ENCODE assay signal across 26 mouse cellular contexts in the genomic region with DNA sequence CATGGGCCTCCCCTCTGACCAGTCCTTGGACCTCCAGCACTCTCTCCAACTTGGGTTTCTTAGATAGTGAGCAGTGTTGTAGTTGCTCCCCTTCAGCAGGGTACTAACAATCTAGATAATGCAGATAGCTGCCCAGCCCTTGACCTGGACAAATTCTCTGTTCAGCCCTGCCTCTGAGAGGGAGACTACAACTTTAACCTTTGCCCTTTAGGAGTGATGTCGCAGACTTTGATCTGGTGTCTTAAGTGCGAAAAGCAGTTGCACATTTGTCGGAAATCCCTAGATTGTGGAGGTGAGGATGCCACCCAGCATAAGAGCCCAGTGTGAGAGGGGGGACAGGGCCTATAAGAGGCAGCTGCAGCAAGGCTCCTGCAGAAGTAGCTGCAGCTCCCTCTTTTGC. TPM values are rescaled to one million over a fixed set of nuclear protein-coding genes. Genes with fewer than 3 reads are reported as not detected.
DNase-seq lines count a peak whose midpoint lies in the region; ATAC-seq and TF ChIP-seq lines count a peak whose summit lies in the region.
"Had no signal": no experiment of that assay in that cellular context is flagged by ENCODE, and none has a peak within 500 bp of the region (broad histone marks: within the 10 kb centered on the region; RNA-seq: fewer than 3 reads in every experiment).

No protein-coding gene starts in this region.

- WGBS in hindbrain, embryonic 12.5 days, result 83% methylated on average over 3 of the region's 3 CpGs
- WGBS in hindbrain, embryonic 16.5 days, result 90% methylated on average over 3 of the region's 3 CpGs
- 81% methylated on average over 3 of the region's 3 CpGs for WGBS in midbrain, embryonic 13.5 days
- WGBS in midbrain, embryonic 15.5 days, result 85% methylated on average over 3 of the region's 3 CpGs

- DNase-seq in left cerebral cortex, adult 2 months (ENCODE audit: extremely low spot score in 1 of 2, low spot score in 2 of 2), result no peak
- DNase-seq: adrenal gland, adult 2 months; adrenal gland, postnatal 10 days; adrenal gland, postnatal 25 days; cerebellum, adult 11 months; cerebellum, adult 18-20 months; cerebellum, adult 8-10 months; cerebellum, postnatal 14 days; cerebellum, postnatal 36 days; embryo, embryonic 11 days had no signal

- peaks cover 12% of the 10 kb centered on the region for H3K4me1 ChIP-seq in hindbrain, embryonic 12.5 days
- H3K4me1 ChIP-seq in hindbrain, embryonic 16.5 days (ENCODE audit: control insufficient read depth, insufficient read depth, low read depth, low read length), result peaks cover 3% of the 10 kb centered on the region; the same call in 1 of the 2 replicates
- peaks cover 10% of the 10 kb centered on the region; the same call in 1 of the 2 replicates for H3K4me1 ChIP-seq in midbrain, embryonic 13.5 days (replicated peaks)
- H3K4me1 ChIP-seq in midbrain, embryonic 15.5 days, result peaks cover 9% of the 10 kb centered on the region

- no peak for ATAC-seq in hindbrain, embryonic 12.5 days (ENCODE audit: low FRiP score)
- no peak for ATAC-seq in hindbrain, embryonic 16.5 days
- no peak for ATAC-seq in midbrain, embryonic 13.5 days
- ATAC-seq in midbrain, embryonic 15.5 days (replicated peaks), result no peak
- ATAC-seq: forebrain, embryonic 14.5 days; forebrain, embryonic 16.5 days had no signal

- peaks cover 33% of the 10 kb centered on the region for H3K27me3 ChIP-seq in hindbrain, embryonic 12.5 days
- no peaks in the 10 kb centered on the region for H3K27me3 ChIP-seq in hindbrain, embryonic 16.5 days (replicated peaks; ENCODE audit: control insufficient read depth, insufficient read depth, low read length)
- H3K27me3 ChIP-seq in midbrain, embryonic 13.5 days, result peaks cover 25% of the 10 kb centered on the region
- no peaks in the 10 kb centered on the region; the same call in 1 of the 2 replicates for H3K27me3 ChIP-seq in midbrain, embryonic 15.5 days (replicated peaks)
- H3K27me3 ChIP-seq: embryonic facial prominence, embryonic 15.5 days had no signal

- no peaks in the 10 kb centered on the region for H3K9me3 ChIP-seq in hindbrain, embryonic 12.5 days (replicated peaks)
- no peaks in the 10 kb centered on the region for H3K9me3 ChIP-seq in hindbrain, embryonic 16.5 days (ENCODE audit: control insufficient read depth, low read length)
- no peaks in the 10 kb centered on the region for H3K9me3 ChIP-seq in midbrain, embryonic 13.5 days
- H3K9me3 ChIP-seq in midbrain, embryonic 15.5 days, result no peaks in the 10 kb centered on the region
- H3K9me3 ChIP-seq: embryonic facial prominence, embryonic 13.5 days; embryonic facial prominence, embryonic 15.5 days; forebrain, embryonic 10.5 days; forebrain, embryonic 12.5 days had no signal

- intact Hi-C loops in left cerebral cortex, adult 2 months (cut with DNase I), result no loop called here

- TF ChIP-seq CTCF in left cerebral cortex, adult 2 months (IDR thresholded peaks at IDR 0.05), result no peak

- no peak overlapping the region for H3K4me3 ChIP-seq in hindbrain, embryonic 12.5 days
- H3K4me3 ChIP-seq in hindbrain, embryonic 16.5 days (ENCODE audit: low read length), result no peak overlapping the region
- H3K4me3 ChIP-seq in midbrain, embryonic 13.5 days (replicated peaks), result no peak overlapping the region
- H3K4me3 ChIP-seq in midbrain, embryonic 15.5 days, result no peak overlapping the region
- H3K4me3 ChIP-seq in left cerebral cortex, adult 2 months, result no peak overlapping the region
- H3K4me3 ChIP-seq: embryonic facial prominence, embryonic 13.5 days; embryonic facial prominence, embryonic 15.5 days; erythroblast, embryonic 14.5 days; forebrain, embryonic 10.5 days; forebrain, embryonic 12.5 days had no signal

- no peak overlapping the region for H3K4me2 ChIP-seq in hindbrain, embryonic 12.5 days (replicated peaks)
- no peak overlapping the region for H3K4me2 ChIP-seq in hindbrain, embryonic 16.5 days (ENCODE audit: low read length)
- H3K4me2 ChIP-seq in midbrain, embryonic 13.5 days (replicated peaks), result no peak overlapping the region
- no peak overlapping the region for H3K4me2 ChIP-seq in midbrain, embryonic 15.5 days
- H3K4me2 ChIP-seq: embryonic facial prominence, embryonic 13.5 days; embryonic facial prominence, embryonic 15.5 days; forebrain, embryonic 12.5 days had no signal

- H3K9ac ChIP-seq in hindbrain, embryonic 12.5 days, result 0 out of 2 replicates have a peak overlapping the region, but pooled peaks have one; percentile 2
- no peak overlapping the region for H3K9ac ChIP-seq in hindbrain, embryonic 16.5 days (ENCODE audit: low read depth, low read length)
- 0 out of 2 replicates have a peak overlapping the region, but pooled peaks have one; percentile 19 for H3K9ac ChIP-seq in midbrain, embryonic 13.5 days (replicated peaks)
- no peak overlapping the region for H3K9ac ChIP-seq in midbrain, embryonic 15.5 days
- H3K9ac ChIP-seq: embryonic facial prominence, embryonic 13.5 days; embryonic facial prominence, embryonic 15.5 days; forebrain, embryonic 12.5 days had no signal

- no peak overlapping the region for H3K27ac ChIP-seq in hindbrain, embryonic 12.5 days
- H3K27ac ChIP-seq in hindbrain, embryonic 16.5 days (ENCODE audit: low read depth, low read length), result no peak overlapping the region
- H3K27ac ChIP-seq in midbrain, embryonic 13.5 days, result no peak overlapping the region
- no peak overlapping the region for H3K27ac ChIP-seq in midbrain, embryonic 15.5 days
- no peak overlapping the region for H3K27ac ChIP-seq in left cerebral cortex, adult 2 months
- H3K27ac ChIP-seq: embryonic facial prominence, embryonic 13.5 days; embryonic facial prominence, embryonic 15.5 days; forebrain, embryonic 10.5 days; forebrain, embryonic 12.5 days had no signal

- H3K36me3 ChIP-seq in hindbrain, embryonic 12.5 days, result no peaks in the 10 kb centered on the region
- no peaks in the 10 kb centered on the region for H3K36me3 ChIP-seq in hindbrain, embryonic 16.5 days (ENCODE audit: control insufficient read depth, insufficient read depth, low read length)
- no peaks in the 10 kb centered on the region for H3K36me3 ChIP-seq in midbrain, embryonic 13.5 days
- no peaks in the 10 kb centered on the region for H3K36me3 ChIP-seq in midbrain, embryonic 15.5 days (replicated peaks)
- H3K36me3 ChIP-seq: embryonic facial prominence, embryonic 13.5 days; embryonic facial prominence, embryonic 15.5 days; forebrain, embryonic 10.5 days; forebrain, embryonic 12.5 days had no signal

RNA-seq across cellular contexts. Expression of gene Rasip1, which starts 2.6 kb away (rescaled TPM):
- 15.6 and 16.2 TPM in 2 replicates for polyA plus RNA-seq in hindbrain, embryonic 12.5 days (2016; fragmentation: Nextera tagmentation; extraction: Ambion mirVana)
- 16.7 and 17.5 TPM in 2 replicates for polyA plus RNA-seq in hindbrain, embryonic 16.5 days (2015; fragmentation: Nextera tagmentation; extraction: Ambion mirVana)
- 7.5 and 9.4 TPM in 2 replicates for polyA plus RNA-seq in midbrain, embryonic 13.5 days (2015; fragmentation: Nextera tagmentation; extraction: Ambion mirVana)
- 21.8 and 23.1 TPM in 2 replicates for polyA plus RNA-seq in midbrain, embryonic 15.5 days (2015; fragmentation: Nextera tagmentation; extraction: Ambion mirVana)
- 1 to 10 TPM; 6.1 to 8.0 TPM for total RNA-seq in left cerebral cortex, adult 2 months (2021)
- total RNA-seq: common myeloid progenitor, adult 5-6 weeks had no signal
- polyA plus RNA-seq: C2C12 had no signal

RNA-seq across cellular contexts. Expression of gene Izumo1, which starts 3.1 kb away (rescaled TPM):
- polyA plus RNA-seq in hindbrain, embryonic 12.5 days (2016; fragmentation: Nextera tagmentation; extraction: Ambion mirVana), result 0.18 TPM in 1 of 2 replicates, not detected in the other
- not detected in 2 replicates for polyA plus RNA-seq in hindbrain, embryonic 16.5 days (2015; fragmentation: Nextera tagmentation; extraction: Ambion mirVana)
- polyA plus RNA-seq in midbrain, embryonic 13.5 days (2015; fragmentation: Nextera tagmentation; extraction: Ambion mirVana), result 0.17 TPM in 1 of 2 replicates, not detected in the other
- not detected in 2 replicates for polyA plus RNA-seq in midbrain, embryonic 15.5 days (2015; fragmentation: Nextera tagmentation; extraction: Ambion mirVana)
- total RNA-seq in left cerebral cortex, adult 2 months (2021), result under 1 TPM in 1 of 2 experiments, not detected in 1; 0.34 TPM
- total RNA-seq: MEL had no signal
- polyA plus RNA-seq: C2C12; erythroblast, embryonic 14.5 days; forebrain, embryonic 14.5 days; forebrain, embryonic 16.5 days had no signal

RNA-seq across cellular contexts. Expression of gene Fut1, which starts 7.6 kb away (rescaled TPM):
- polyA plus RNA-seq in hindbrain, embryonic 12.5 days (2016; fragmentation: Nextera tagmentation; extraction: Ambion mirVana), result 0.14 TPM in 1 of 2 replicates, not detected in the other
- not detected in 2 replicates for polyA plus RNA-seq in hindbrain, embryonic 16.5 days (2015; fragmentation: Nextera tagmentation; extraction: Ambion mirVana)
- not detected in 2 replicates for polyA plus RNA-seq in midbrain, embryonic 13.5 days (2015; fragmentation: Nextera tagmentation; extraction: Ambion mirVana)
- not detected in 2 replicates for polyA plus RNA-seq in midbrain, embryonic 15.5 days (2015; fragmentation: Nextera tagmentation; extraction: Ambion mirVana)
- total RNA-seq in left cerebral cortex, adult 2 months (2021), result not detected
- total RNA-seq: adrenal gland, adult 2 months; adrenal gland, postnatal 25 days; common myeloid progenitor, adult 5-6 weeks; MEL had no signal
- polyA plus RNA-seq: adrenal gland, adult 2 months; erythroblast, embryonic 14.5 days; forebrain, embryonic 10.5 days; forebrain, embryonic 14.5 days; forebrain, embryonic 16.5 days had no signal

RNA-seq across cellular contexts. Expression of gene Fgf21, which starts 9.4 kb away (rescaled TPM):
- 0.45 TPM in 1 of 2 replicates, not detected in the other for polyA plus RNA-seq in hindbrain, embryonic 12.5 days (2016; fragmentation: Nextera tagmentation; extraction: Ambion mirVana)
- polyA plus RNA-seq in hindbrain, embryonic 16.5 days (2015; fragmentation: Nextera tagmentation; extraction: Ambion mirVana), result not detected in 2 replicates
- polyA plus RNA-seq in midbrain, embryonic 13.5 days (2015; fragmentation: Nextera tagmentation; extraction: Ambion mirVana), result 0.17 TPM in 1 of 2 replicates, not detected in the other
- polyA plus RNA-seq in midbrain, embryonic 15.5 days (2015; fragmentation: Nextera tagmentation; extraction: Ambion mirVana), result not detected in 2 replicates
- not detected for total RNA-seq in left cerebral cortex, adult 2 months (2021)
- total RNA-seq: adrenal gland, adult 2 months; adrenal gland, postnatal 25 days; common myeloid progenitor, adult 5-6 weeks; MEL had no signal
- polyA plus RNA-seq: brain, embryonic 14.5 days; embryonic facial prominence, embryonic 11.5 days; erythroblast, embryonic 14.5 days; forebrain, embryonic 10.5 days; forebrain, embryonic 12.5 days; forebrain, embryonic 14.5 days; forebrain, embryonic 16.5 days had no signal

RNA-seq across cellular contexts. Expression of gene Mamstr, which starts 15.1 kb away (rescaled TPM):
- 3.7 and 4.8 TPM in 2 replicates for polyA plus RNA-seq in hindbrain, embryonic 12.5 days (2016; fragmentation: Nextera tagmentation; extraction: Ambion mirVana)
- polyA plus RNA-seq in hindbrain, embryonic 16.5 days (2015; fragmentation: Nextera tagmentation; extraction: Ambion mirVana), result 2.9 and 5.2 TPM in 2 replicates
- 3.1 and 4.8 TPM in 2 replicates for polyA plus RNA-seq in midbrain, embryonic 13.5 days (2015; fragmentation: Nextera tagmentation; extraction: Ambion mirVana)
- polyA plus RNA-seq in midbrain, embryonic 15.5 days (2015; fragmentation: Nextera tagmentation; extraction: Ambion mirVana), result 3.6 and 3.8 TPM in 2 replicates
- total RNA-seq in left cerebral cortex, adult 2 months (2021), result 1 to 10 TPM; 3.5 to 3.9 TPM
- total RNA-seq: MEL had no signal
- polyA plus RNA-seq: erythroblast, embryonic 14.5 days had no signal

Comparison
In these comparisons a context has a peak if more than half of its experiments do, and no peak if none do; other contexts are left out.
1. H3K9ac ChIP-seq: peak in hindbrain, embryonic 12.5 days (single experiment) and midbrain, embryonic 13.5 days (single experiment); none in hindbrain, embryonic 16.5 days (single experiment) and midbrain, embryonic 15.5 days (single experiment).